Mouse (Mus musculus): Measurements from ENCODE around the gene Fry. TPM values are rescaled to one million over a fixed set of nuclear protein-coding genes. Genes with fewer than 3 reads are reported as not detected.

Fry gene
- polyA plus RNA-seq, 1 experiment from 2014 or later: 8.8 TPM

DNA sequence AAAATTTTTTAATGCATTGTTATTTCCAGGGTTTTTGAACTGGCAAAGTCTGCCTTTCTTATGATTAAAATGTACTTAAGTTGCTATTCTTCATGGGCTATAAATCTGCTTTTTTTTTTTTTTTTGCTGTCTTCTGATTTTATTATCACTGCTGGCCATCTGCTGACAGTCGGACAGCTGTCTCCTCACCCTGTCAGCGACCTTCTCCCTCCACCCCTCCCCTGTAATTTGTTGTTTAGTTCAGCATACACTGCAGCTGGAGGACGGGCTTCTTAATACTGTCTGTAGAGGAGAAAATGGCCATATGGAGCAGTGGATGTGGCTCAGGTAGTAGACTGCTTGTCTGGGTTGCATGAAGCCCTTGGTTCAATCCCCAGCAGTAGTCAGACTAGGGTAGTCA is 173.7 kb downstream of the Fry start:
- no peak overlapping the region for H3K27ac ChIP-seq (ENCODE audit: low read depth, low read length)
- H3K9me3 ChIP-seq (ENCODE audit: control insufficient read depth, low read length): no peaks in the 10 kb centered on the region
- no peak overlapping the region for H3K9ac ChIP-seq (ENCODE audit: low read length)
- WGBS: 59% methylated on average over 3 of the region's 3 CpGs
- no peak overlapping the region for H3K4me3 ChIP-seq (ENCODE audit: low read depth, low read length)
- H3K4me2 ChIP-seq: no peak overlapping the region
- peaks cover 2% of the 10 kb centered on the region; the same call in 1 of the 2 replicates for H3K4me1 ChIP-seq (ENCODE audit: control insufficient read depth, insufficient read depth, low read length)
- H3K27me3 ChIP-seq (ENCODE audit: control insufficient read depth, insufficient read depth, low read length): no peaks in the 10 kb centered on the region
- ATAC-seq (ENCODE audit: low FRiP score): no peak
- H3K36me3 ChIP-seq (ENCODE audit: control insufficient read depth, insufficient read depth, low read length): no peaks in the 10 kb centered on the region
- DNase-seq (ENCODE audit: low spot score, missing footprints): no peak

DNA sequence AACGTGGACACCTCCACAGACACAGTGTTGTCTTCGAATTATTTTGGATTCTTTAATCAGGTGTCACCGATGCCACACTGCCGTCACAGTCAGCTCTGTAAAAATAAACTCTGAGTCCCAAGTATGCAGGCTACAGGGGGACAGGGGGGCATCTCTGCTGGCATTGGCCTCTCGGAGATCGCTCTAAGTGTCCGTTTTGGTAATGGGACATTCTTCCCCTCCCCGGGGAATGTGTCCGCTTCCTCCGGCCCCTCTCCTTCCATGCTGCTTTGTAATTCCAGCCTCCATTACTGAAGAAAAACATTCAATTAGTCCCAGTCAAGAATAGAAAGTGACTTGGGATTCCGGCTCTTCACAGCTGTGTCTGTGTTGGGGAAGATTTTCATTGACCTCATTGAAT is 175.9 kb downstream of the Fry start:
- 58% methylated on average over 11 of the region's 11 CpGs for WGBS
- no peaks in the 10 kb centered on the region for H3K9me3 ChIP-seq (ENCODE audit: control insufficient read depth, low read length)
- no peak overlapping the region for H3K4me2 ChIP-seq
- no peak overlapping the region for H3K4me3 ChIP-seq (ENCODE audit: low read depth, low read length)
- ATAC-seq (ENCODE audit: low FRiP score) (no peak), DNase-seq (ENCODE audit: low spot score, missing footprints) (no peak)
- no peaks in the 10 kb centered on the region for H3K27me3 ChIP-seq (ENCODE audit: control insufficient read depth, insufficient read depth, low read length)
- H3K27ac ChIP-seq (ENCODE audit: low read depth, low read length): no peak overlapping the region
- peaks cover 2% of the 10 kb centered on the region; the same call in 1 of the 2 replicates for H3K4me1 ChIP-seq (ENCODE audit: control insufficient read depth, insufficient read depth, low read length)
- no peaks in the 10 kb centered on the region for H3K36me3 ChIP-seq (ENCODE audit: control insufficient read depth, insufficient read depth, low read length)
- no peak overlapping the region for H3K9ac ChIP-seq (ENCODE audit: low read length)

DNA sequence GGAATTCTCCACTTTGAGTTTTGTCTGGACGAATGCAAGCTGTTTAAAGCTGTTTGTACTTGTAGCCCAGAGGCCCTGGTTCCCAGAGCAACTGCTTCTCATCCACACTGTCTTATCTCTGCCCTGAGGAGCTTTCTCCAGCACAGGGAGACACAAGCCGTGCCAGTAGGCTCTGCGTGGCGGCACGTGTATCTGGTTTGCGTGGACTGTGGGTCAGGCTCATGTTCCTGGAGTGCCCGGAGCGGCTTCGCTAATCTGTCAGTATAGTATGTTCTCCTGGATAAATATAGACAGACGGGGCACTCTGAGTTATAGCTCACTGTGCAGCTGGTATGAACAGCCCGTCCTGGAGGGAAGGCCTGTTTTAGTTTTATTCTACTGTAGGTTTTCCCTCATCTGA is 176.7 kb downstream of the Fry start:
- Histone ChIP-seq H3K4me1 (ENCODE audit: control insufficient read depth, insufficient read depth, low read length) (peaks cover 2% of the 10 kb centered on the region; the same call in 1 of the 2 replicates), H3K36me3 (ENCODE audit: control insufficient read depth, insufficient read depth, low read length) (no peaks in the 10 kb centered on the region), H3K9ac (ENCODE audit: low read length) (no peak overlapping the region), H3K27me3 (ENCODE audit: control insufficient read depth, insufficient read depth, low read length) (no peaks in the 10 kb centered on the region), H3K27ac (ENCODE audit: low read depth, low read length) (no peak overlapping the region), H3K9me3 (ENCODE audit: control insufficient read depth, low read length) (no peaks in the 10 kb centered on the region), H3K4me3 (ENCODE audit: low read depth, low read length) (no peak overlapping the region), H3K4me2 (no peak overlapping the region)
- 85% methylated on average over 11 of the region's 11 CpGs for whole genome bisulfite sequencing
- ATAC-seq (ENCODE audit: low FRiP score) (no peak), DNase-seq (ENCODE audit: low spot score, missing footprints) (no peak)

DNA sequence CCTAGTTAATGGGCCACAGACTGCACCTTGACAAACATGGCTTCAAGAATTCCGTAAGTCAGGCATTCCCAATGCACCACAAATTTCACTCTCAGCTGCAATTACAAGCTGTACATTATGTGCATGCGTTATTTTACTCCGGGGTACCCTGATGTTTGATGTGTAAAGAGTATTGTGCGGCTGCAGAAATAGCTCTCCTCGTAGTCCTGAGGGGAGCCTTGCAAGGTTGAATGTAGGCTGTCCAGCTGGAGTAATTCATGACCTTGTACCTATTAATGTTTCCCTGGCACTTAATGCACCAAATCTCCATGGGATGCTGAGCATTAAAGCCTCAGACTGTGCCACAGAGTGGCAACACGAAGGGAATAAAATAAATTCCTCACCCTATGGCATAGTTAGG is 180.5 kb downstream of the Fry start:
- no peaks in the 10 kb centered on the region for H3K9me3 ChIP-seq (ENCODE audit: control insufficient read depth, low read length)
- DNase-seq (ENCODE audit: low spot score, missing footprints): no peak
- no peak overlapping the region for H3K4me3 ChIP-seq (ENCODE audit: low read depth, low read length)
- 87% methylated on average over 6 of the region's 6 CpGs for WGBS
- H3K36me3 ChIP-seq (ENCODE audit: control insufficient read depth, insufficient read depth, low read length): no peaks in the 10 kb centered on the region
- no peak overlapping the region for H3K4me2 ChIP-seq
- H3K9ac ChIP-seq (ENCODE audit: low read length): no peak overlapping the region
- no peaks in the 10 kb centered on the region for H3K27me3 ChIP-seq (ENCODE audit: control insufficient read depth, insufficient read depth, low read length)
- no peak for ATAC-seq (ENCODE audit: low FRiP score)
- no peak overlapping the region for H3K27ac ChIP-seq (ENCODE audit: low read depth, low read length)
- peaks cover 2% of the 10 kb centered on the region; the same call in 1 of the 2 replicates for H3K4me1 ChIP-seq (ENCODE audit: control insufficient read depth, insufficient read depth, low read length)

DNA sequence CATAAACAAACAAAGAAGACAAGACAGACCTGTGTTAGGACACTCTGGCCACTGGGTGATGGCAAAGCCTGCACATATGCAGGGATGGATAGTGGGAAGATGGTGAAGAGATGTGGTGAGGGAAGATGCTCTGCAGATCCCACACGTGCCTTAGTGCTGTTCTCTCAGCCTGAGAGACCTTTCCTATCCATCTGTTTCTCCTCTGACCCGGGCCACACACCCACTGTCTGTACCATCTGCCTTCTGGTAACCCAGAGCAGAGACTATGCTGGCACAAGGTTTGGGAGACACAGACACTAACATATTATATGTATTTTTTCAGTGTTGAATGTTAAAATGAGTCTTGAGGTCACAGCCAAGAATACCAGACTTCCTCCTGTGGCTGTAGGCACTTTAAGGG is 183.7 kb downstream of the Fry start:
- Histone ChIP-seq H3K4me3 (ENCODE audit: low read depth, low read length) (no peak overlapping the region), H3K9ac (ENCODE audit: low read length) (no peak overlapping the region), H3K4me1 (ENCODE audit: control insufficient read depth, insufficient read depth, low read length) (no peaks in the 10 kb centered on the region), H3K36me3 (ENCODE audit: control insufficient read depth, insufficient read depth, low read length) (no peaks in the 10 kb centered on the region), H3K27me3 (ENCODE audit: control insufficient read depth, insufficient read depth, low read length) (no peaks in the 10 kb centered on the region), H3K27ac (ENCODE audit: low read depth, low read length) (no peak overlapping the region), H3K4me2 (no peak overlapping the region), H3K9me3 (ENCODE audit: control insufficient read depth, low read length) (no peaks in the 10 kb centered on the region)
- WGBS: 76% methylated on average over 2 of the region's 2 CpGs
- DNase-seq (ENCODE audit: low spot score, missing footprints) (no peak), ATAC-seq (ENCODE audit: low FRiP score) (no peak)

DNA sequence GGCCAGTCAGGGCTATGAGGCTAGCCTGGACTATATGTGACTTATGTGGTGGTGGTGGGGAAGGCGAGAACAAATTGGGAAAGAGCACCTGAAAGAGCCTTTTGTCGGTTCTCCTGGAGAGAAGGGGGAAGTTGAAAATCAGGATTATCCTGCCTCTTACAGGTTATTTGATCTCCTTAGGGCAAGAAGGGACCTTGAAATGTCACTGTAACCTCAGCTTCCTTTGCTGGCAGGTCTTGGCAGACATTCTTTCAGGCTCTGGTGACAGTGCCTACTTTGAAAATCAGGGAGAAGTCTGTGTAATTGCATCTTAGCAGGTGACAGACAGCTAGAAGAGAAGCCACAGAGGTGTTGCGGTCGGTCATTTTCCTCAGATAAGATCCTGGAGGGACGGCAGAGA is 184.6 kb downstream of the Fry start:
- Histone ChIP-seq H3K9me3 (ENCODE audit: control insufficient read depth, low read length) (no peaks in the 10 kb centered on the region), H3K4me1 (ENCODE audit: control insufficient read depth, insufficient read depth, low read length) (no peaks in the 10 kb centered on the region)
- WGBS: 78% methylated on average over 5 of the region's 5 CpGs

DNA sequence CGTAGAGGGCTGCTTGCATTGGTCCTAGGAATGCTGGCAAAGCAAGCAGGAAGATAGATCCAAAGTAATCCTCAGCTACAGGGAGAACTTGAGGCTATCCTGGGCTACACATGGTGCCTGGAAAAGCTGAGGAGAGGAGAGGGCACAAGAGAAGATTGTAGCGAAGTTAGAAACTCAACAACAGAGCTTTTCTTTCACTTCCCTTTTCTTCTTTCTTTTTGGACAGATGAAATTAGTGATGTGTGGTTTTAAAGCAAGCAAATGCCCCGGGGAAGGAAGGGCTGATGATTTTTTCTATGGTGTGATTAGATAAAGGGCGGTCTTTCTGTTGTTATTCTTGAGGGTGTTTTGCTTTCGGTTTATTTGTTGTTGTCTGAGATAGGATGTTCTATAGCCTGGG is 188.1 kb downstream of the Fry start:
- Histone ChIP-seq H3K4me3 (ENCODE audit: low read depth, low read length) (no peak overlapping the region), H3K4me1 (ENCODE audit: control insufficient read depth, insufficient read depth, low read length) (no peaks in the 10 kb centered on the region), H3K36me3 (ENCODE audit: control insufficient read depth, insufficient read depth, low read length) (no peaks in the 10 kb centered on the region), H3K27ac (ENCODE audit: low read depth, low read length) (no peak overlapping the region), H3K9ac (ENCODE audit: low read length) (no peak overlapping the region), H3K4me2 (no peak overlapping the region), H3K9me3 (ENCODE audit: control insufficient read depth, low read length) (no peaks in the 10 kb centered on the region), H3K27me3 (ENCODE audit: control insufficient read depth, insufficient read depth, low read length) (no peaks in the 10 kb centered on the region)
- ATAC-seq (ENCODE audit: low FRiP score) (no peak), DNase-seq (ENCODE audit: low spot score, missing footprints) (no peak)
- WGBS: 86% methylated on average over 5 of the region's 5 CpGs

More for the DNA sequence above, 184.6 kb downstream of the Fry start:
- Histone ChIP-seq H3K4me3 (ENCODE audit: low read depth, low read length) (no peak overlapping the region), H3K36me3 (ENCODE audit: control insufficient read depth, insufficient read depth, low read length) (no peaks in the 10 kb centered on the region), H3K9ac (ENCODE audit: low read length) (no peak overlapping the region), H3K27me3 (ENCODE audit: control insufficient read depth, insufficient read depth, low read length) (no peaks in the 10 kb centered on the region), H3K4me2 (no peak overlapping the region), H3K27ac (ENCODE audit: low read depth, low read length) (no peak overlapping the region)
- DNase-seq (ENCODE audit: low spot score, missing footprints) (no peak), ATAC-seq (ENCODE audit: low FRiP score) (no peak)

DNA sequence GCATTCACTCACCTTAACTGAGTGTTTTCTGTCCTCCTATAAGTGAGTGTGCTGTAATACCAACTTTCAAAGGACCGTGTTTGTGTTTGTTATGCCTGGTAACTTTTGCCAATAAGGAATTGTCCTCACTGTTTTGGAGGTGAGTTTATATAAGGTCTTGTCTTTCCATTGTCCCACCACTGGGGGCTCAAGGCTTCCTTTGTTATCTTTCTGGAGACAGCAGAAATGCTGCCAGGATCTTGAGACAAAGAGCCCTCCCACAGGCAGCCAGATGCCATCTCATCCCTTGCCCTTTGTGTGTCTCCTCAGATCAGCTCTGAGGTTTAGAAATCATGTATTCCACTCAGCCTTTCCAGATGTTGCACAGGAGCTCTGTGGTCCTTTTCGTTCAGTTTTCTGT is 194.8 kb downstream of the Fry start:
- Histone ChIP-seq H3K9me3 (ENCODE audit: control insufficient read depth, low read length) (no peaks in the 10 kb centered on the region), H3K27ac (ENCODE audit: low read depth, low read length) (no peak overlapping the region), H3K27me3 (ENCODE audit: control insufficient read depth, insufficient read depth, low read length) (no peaks in the 10 kb centered on the region), H3K9ac (ENCODE audit: low read length) (no peak overlapping the region), H3K4me3 (ENCODE audit: low read depth, low read length) (no peak overlapping the region), H3K4me2 (no peak overlapping the region), H3K36me3 (ENCODE audit: control insufficient read depth, insufficient read depth, low read length) (no peaks in the 10 kb centered on the region), H3K4me1 (ENCODE audit: control insufficient read depth, insufficient read depth, low read length) (no peaks in the 10 kb centered on the region)
- ATAC-seq (ENCODE audit: low FRiP score) (no peak), DNase-seq (ENCODE audit: low spot score, missing footprints) (no peak)
- WGBS: 66% methylated on average over 2 of the region's 2 CpGs

DNA sequence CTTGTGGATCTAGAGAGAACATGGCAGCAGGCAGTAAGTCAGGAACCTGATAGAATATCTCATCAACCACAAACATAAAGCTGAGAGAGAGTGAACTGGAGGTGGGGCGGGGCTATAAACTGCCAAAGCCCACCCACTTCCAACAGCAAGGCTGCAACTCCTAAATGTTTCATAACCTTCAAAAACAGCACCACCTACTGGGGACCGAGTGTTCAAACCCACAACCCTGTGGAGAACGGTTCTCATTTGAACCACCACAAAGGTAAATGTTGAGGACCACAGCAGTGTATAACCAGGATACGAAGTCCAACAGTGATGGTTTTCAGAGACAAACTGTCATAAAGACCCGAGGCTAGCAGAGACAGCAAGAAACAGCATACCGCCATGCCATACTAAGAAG is 196.1 kb downstream of the Fry start:
- Histone ChIP-seq H3K4me3 (ENCODE audit: low read depth, low read length) (no peak overlapping the region), H3K4me2 (no peak overlapping the region), H3K27me3 (ENCODE audit: control insufficient read depth, insufficient read depth, low read length) (no peaks in the 10 kb centered on the region), H3K4me1 (ENCODE audit: control insufficient read depth, insufficient read depth, low read length) (no peaks in the 10 kb centered on the region), H3K36me3 (ENCODE audit: control insufficient read depth, insufficient read depth, low read length) (no peaks in the 10 kb centered on the region), H3K9me3 (ENCODE audit: control insufficient read depth, low read length) (no peaks in the 10 kb centered on the region), H3K9ac (ENCODE audit: low read length) (no peak overlapping the region), H3K27ac (ENCODE audit: low read depth, low read length) (no peak overlapping the region)
- WGBS: 90% methylated on average over 6 of the region's 6 CpGs
- no peak for ATAC-seq (ENCODE audit: low FRiP score)
- no peak for DNase-seq (ENCODE audit: low spot score, missing footprints)

DNA sequence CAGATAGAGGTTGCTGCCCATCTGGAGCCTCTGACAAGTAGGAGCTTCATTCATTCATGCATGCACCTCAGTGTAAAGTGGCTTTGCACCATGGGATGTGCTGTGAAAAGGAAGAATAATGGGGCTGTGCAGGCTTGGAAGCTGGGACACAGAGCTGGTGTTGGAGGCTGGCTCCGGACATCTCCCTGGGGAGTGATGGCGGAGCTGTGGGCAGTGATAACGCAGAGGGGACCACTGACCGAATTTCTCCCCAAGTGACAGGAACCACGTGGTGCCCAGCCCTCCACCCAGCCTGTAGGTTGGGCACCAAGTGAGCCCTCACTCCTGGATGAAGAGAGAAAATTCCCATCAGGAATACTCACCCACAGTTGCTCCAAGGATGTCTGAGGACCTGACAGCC is 207.0 kb downstream of the Fry start:
- WGBS: 82% methylated on average over 5 of the region's 5 CpGs
- Histone ChIP-seq H3K27ac (ENCODE audit: low read depth, low read length) (no peak overlapping the region), H3K9me3 (ENCODE audit: control insufficient read depth, low read length) (no peaks in the 10 kb centered on the region), H3K4me3 (ENCODE audit: low read depth, low read length) (no peak overlapping the region), H3K36me3 (ENCODE audit: control insufficient read depth, insufficient read depth, low read length) (no peaks in the 10 kb centered on the region), H3K4me2 (no peak overlapping the region), H3K9ac (ENCODE audit: low read length) (no peak overlapping the region), H3K27me3 (ENCODE audit: control insufficient read depth, insufficient read depth, low read length) (no peaks in the 10 kb centered on the region), H3K4me1 (ENCODE audit: control insufficient read depth, insufficient read depth, low read length) (no peaks in the 10 kb centered on the region)
- ATAC-seq (ENCODE audit: low FRiP score): no peak
- DNase-seq (ENCODE audit: low spot score, missing footprints): no peak

Data from midbrain, embryonic 11.5 days (tissue).